Mouse (Mus musculus) heart, embryonic 11.5 days (tissue): Measurements from ENCODE around the gene Sla2. TPM values are rescaled to one million over a fixed set of nuclear protein-coding genes. Genes with fewer than 3 reads are reported as not detected.
"Not testable (repeated sequence)": the region's sequence is repeated elsewhere in the genome, so short reads cannot be mapped to it uniquely, and the experiment has no call there.

Experiments used
- ATAC-seq: fragments of 200-750 bp; cut with Nextera tagmentation; replicated peaks from 2 replicates; pipeline ENCODE4 v1.8.0; 2017; ENCODE audit warnings: moderate library complexity; ENCODE audit not compliant: insufficient number of reproducible peaks, low FRiP score, low TSS enrichment
- H3K27ac ChIP-seq: fragments of 300-500 bp; sonication (generic); 2 replicates; pipeline ENCODE4 v1.5.1; 2014; ENCODE audit warnings: mild to moderate bottlenecking, low read depth, low read length
- H3K27me3 ChIP-seq: fragments of 300-500 bp; sonication (generic); 2 replicates; pipeline ENCODE4 v1.6.1; 2014; ENCODE audit warnings: mild to moderate bottlenecking, low read length, mixed read lengths; ENCODE audit not compliant: control insufficient read depth, insufficient read depth
- H3K36me3 ChIP-seq: fragments of 300-500 bp; sonication (generic); 2 replicates; pipeline ENCODE4 v1.6.1; 2014; ENCODE audit warnings: mild to moderate bottlenecking, low read length, moderate library complexity, mixed read lengths; ENCODE audit not compliant: control insufficient read depth, insufficient read depth
- H3K4me1 ChIP-seq: fragments of 300-500 bp; sonication (generic); 2 replicates; pipeline ENCODE4 v1.6.1; 2014; ENCODE audit warnings: low read length; ENCODE audit not compliant: control insufficient read depth, insufficient read depth
- H3K4me2 ChIP-seq: fragments of 300-500 bp; sonication (generic); 2 replicates; pipeline ENCODE4 v1.6.1; 2014; ENCODE audit warnings: mild to moderate bottlenecking, moderate library complexity
- H3K4me3 ChIP-seq: fragments of 300-500 bp; sonication (generic); 2 replicates; pipeline ENCODE4 v1.5.1; 2014; ENCODE audit warnings: low read depth, low read length
- H3K9ac ChIP-seq: fragments of 300-500 bp; sonication (generic); 2 replicates; pipeline ENCODE4 v1.6.1; 2014; ENCODE audit warnings: mild to moderate bottlenecking, low read depth, low read length, moderate library complexity
- H3K9me3 ChIP-seq: fragments of 300-500 bp; sonication (generic); replicated peaks from 2 replicates; pipeline ENCODE4 v1.6.1; 2016; ENCODE audit warnings: low read length; ENCODE audit not compliant: control insufficient read depth
- WGBS: fragments of 180-500 bp; shearing (Covaris S2); extraction: QIAGEN DNeasy Blood & Tissue Kit; methylation state at CpG from one replicate; pipeline ENCODE4 v1.1.7; 2014; ENCODE audit not compliant: insufficient replicate concordance; 5-methylcytosine and 5-hydroxymethylcytosine counted together
- polyA plus RNA-seq: library from polyadenylated mRNA; unstranded; fragments of >200 nt; fragmentation: Nextera tagmentation; extraction: Ambion mirVana; gene quantifications from 2 replicates; pipeline ENCODE4 v1.2.1, GENCODE M21; 2014

Gene Sla2
- polyA plus RNA-seq = 1.0 and 1.1 TPM in 2 replicates

- H3K4me1 ChIP-seq = peaks cover 5% of the 10 kb centered on the region; the same call in 1 of the 2 replicates
- H3K27ac ChIP-seq = no peak within 1 kb of the TSS
- no peak within 1 kb of the TSS for H3K9ac ChIP-seq
- peaks cover 1% of the 10 kb centered on the region; the same call in 1 of the 2 replicates for H3K27me3 ChIP-seq
- H3K4me2 ChIP-seq = no peak within 1 kb of the TSS
- no peak for ATAC-seq
- H3K36me3 ChIP-seq = no peaks in the 10 kb centered on the region
- H3K4me3 ChIP-seq = no peak within 1 kb of the TSS
- WGBS = 55% methylated on average over 6 of the region's 6 CpGs
- no peaks in the 10 kb centered on the region for H3K9me3 ChIP-seq
Observed at GRCm38 (mm10) chr2:156887017-156887416, at the start of gene Sla2. Sla2 (minus strand) TSS chr2:156887192.

DNA sequence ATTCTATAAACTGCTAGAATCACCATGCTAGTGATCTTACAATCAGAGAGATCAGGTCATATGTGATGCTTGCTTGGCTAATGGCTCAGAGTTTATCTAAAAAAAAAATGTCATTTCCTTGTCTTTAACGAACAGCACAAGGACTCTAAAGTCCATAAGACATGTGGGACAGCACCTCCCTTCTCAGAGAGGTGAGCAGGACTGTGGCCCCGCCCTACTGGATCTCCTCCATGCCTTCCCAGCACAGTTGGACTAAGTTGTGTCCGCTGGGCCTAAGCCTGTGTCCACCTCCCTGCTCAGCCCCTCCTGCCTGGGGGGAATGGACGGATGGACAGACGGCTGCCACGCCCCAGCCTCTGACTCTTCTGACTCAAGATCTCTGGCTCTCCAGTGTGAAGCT is 48.0 kb upstream of the Sla2 start:
- no peak overlapping the region for H3K4me2 ChIP-seq
- no peak overlapping the region for H3K4me3 ChIP-seq
- H3K36me3 ChIP-seq = peaks cover 5% of the 10 kb centered on the region
- no peaks in the 10 kb centered on the region for H3K9me3 ChIP-seq
- WGBS = 85% methylated on average over 6 of the region's 6 CpGs
- no peak for ATAC-seq
- no peaks in the 10 kb centered on the region for H3K27me3 ChIP-seq
- H3K9ac ChIP-seq = no peak overlapping the region
- no peak overlapping the region for H3K27ac ChIP-seq
- H3K4me1 ChIP-seq = no peaks in the 10 kb centered on the region

DNA sequence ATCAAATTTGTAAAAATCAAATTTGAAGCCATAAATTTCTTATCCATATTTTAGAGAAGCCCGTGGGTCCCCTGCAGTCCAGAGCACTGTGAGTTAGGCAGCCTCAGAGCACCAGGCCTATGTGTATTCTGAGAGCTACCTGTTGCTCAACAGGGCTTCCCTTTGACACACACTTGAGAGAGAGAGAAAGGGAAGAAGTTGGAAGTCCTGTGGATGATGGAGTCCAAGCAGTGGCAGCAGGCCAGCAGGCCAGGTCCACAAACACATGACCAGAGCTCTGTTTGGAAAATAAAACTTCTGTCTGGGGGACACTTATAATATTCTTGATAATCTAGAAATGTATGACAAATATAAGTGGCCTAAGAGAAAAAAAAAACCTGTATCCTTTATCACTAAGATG is 46.4 kb upstream of the Sla2 start:
- peaks cover 5% of the 10 kb centered on the region for H3K36me3 ChIP-seq
- no peaks in the 10 kb centered on the region for H3K4me1 ChIP-seq
- H3K27me3 ChIP-seq = no peaks in the 10 kb centered on the region
- H3K4me3 ChIP-seq = no peak overlapping the region
- no peak overlapping the region for H3K9ac ChIP-seq
- WGBS = 87% methylated on average over 1 of the region's 1 CpGs
- H3K9me3 ChIP-seq = no peaks in the 10 kb centered on the region
- ATAC-seq = no peak
- H3K27ac ChIP-seq = no peak overlapping the region
- H3K4me2 ChIP-seq = no peak overlapping the region

GRCm38 (mm10) chr2:156931421-156931820 is 44.4 kb upstream of the Sla2 start:
- H3K9me3 ChIP-seq = no peaks in the 10 kb centered on the region
- H3K4me3 ChIP-seq = no peak overlapping the region
- no peak overlapping the region for H3K4me2 ChIP-seq
- H3K9ac ChIP-seq = no peak overlapping the region
- no peaks in the 10 kb centered on the region; the same call in 1 of the 2 replicates for H3K4me1 ChIP-seq
- no peak overlapping the region for H3K27ac ChIP-seq
- no peak for ATAC-seq
- H3K36me3 ChIP-seq = peaks cover 5% of the 10 kb centered on the region
- H3K27me3 ChIP-seq = no peaks in the 10 kb centered on the region
- WGBS = 89% methylated on average over 2 of the region's 2 CpGs

GRCm38 (mm10) chr2:156930549-156930948 is 43.6 kb upstream of the Sla2 start:
- H3K4me3 ChIP-seq = no peak overlapping the region
- H3K9me3 ChIP-seq = no peaks in the 10 kb centered on the region
- no peak overlapping the region for H3K4me2 ChIP-seq
- no peak overlapping the region for H3K27ac ChIP-seq
- peaks cover 5% of the 10 kb centered on the region for H3K36me3 ChIP-seq
- no peak for ATAC-seq
- 86% methylated on average over 6 of the region's 6 CpGs for WGBS
- no peak overlapping the region for H3K9ac ChIP-seq
- H3K27me3 ChIP-seq = no peaks in the 10 kb centered on the region
- H3K4me1 ChIP-seq = no peaks in the 10 kb centered on the region; the same call in 1 of the 2 replicates

- no peak for ATAC-seq
- no peaks in the 10 kb centered on the region; the same call in 1 of the 2 replicates for H3K4me1 ChIP-seq
- no peaks in the 10 kb centered on the region for H3K27me3 ChIP-seq
- H3K9ac ChIP-seq = no peak overlapping the region
- H3K4me3 ChIP-seq = no peak overlapping the region
- WGBS = 62% methylated on average over 11 of the region's 11 CpGs
- no peaks in the 10 kb centered on the region for H3K9me3 ChIP-seq
- H3K4me2 ChIP-seq = no peak overlapping the region
- H3K36me3 ChIP-seq = peaks cover 5% of the 10 kb centered on the region
- no peak overlapping the region for H3K27ac ChIP-seq
Observed at GRCm38 (mm10) chr2:156929519-156930120, 42.6 kb upstream of the Sla2 start.

GRCm38 (mm10) chr2:156928606-156929005 is 41.6 kb upstream of the Sla2 start:
- WGBS = 90% methylated on average over 6 of the region's 6 CpGs
- Histone ChIP-seq H3K36me3 (peaks cover 5% of the 10 kb centered on the region), H3K9me3 (no peaks in the 10 kb centered on the region)

DNA sequence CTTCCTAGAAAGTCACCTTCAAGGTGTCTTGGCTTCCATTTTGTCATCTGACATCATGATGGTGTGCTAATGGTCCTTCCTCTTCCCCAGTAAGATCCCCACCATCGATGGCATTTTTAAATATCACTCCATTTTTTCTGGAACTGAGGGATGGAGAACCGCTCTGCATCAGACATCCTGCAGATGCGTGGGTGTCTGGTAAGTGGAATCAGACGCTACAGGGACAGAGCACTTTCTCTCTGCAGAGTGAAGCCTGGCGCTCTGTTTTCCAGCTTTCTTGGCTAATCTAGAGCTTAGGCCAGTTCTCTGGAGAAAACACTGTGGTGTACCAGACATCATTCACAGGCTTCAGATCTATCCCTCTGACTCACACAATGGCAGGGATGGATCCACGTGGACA is 40.7 kb upstream of the Sla2 start:
- H3K9me3 ChIP-seq = no peaks in the 10 kb centered on the region
- H3K27ac ChIP-seq = no peak overlapping the region
- H3K4me2 ChIP-seq = no peak overlapping the region
- no peaks in the 10 kb centered on the region for H3K27me3 ChIP-seq
- peaks cover 3% of the 10 kb centered on the region; the same call in 1 of the 2 replicates for H3K4me1 ChIP-seq
- peaks cover 5% of the 10 kb centered on the region for H3K36me3 ChIP-seq
- no peak overlapping the region for H3K4me3 ChIP-seq
- no peak overlapping the region for H3K9ac ChIP-seq
- WGBS = 84% methylated on average over 6 of the region's 6 CpGs
- ATAC-seq = no peak

More at GRCm38 (mm10) chr2:156928606-156929005, 41.6 kb upstream of the Sla2 start:
- H3K4me1 ChIP-seq = peaks cover 3% of the 10 kb centered on the region; the same call in 1 of the 2 replicates
- H3K4me3 ChIP-seq = no peak overlapping the region
- no peak for ATAC-seq
- H3K27me3 ChIP-seq = no peaks in the 10 kb centered on the region
- no peak overlapping the region for H3K9ac ChIP-seq
- no peak overlapping the region for H3K4me2 ChIP-seq
- no peak overlapping the region for H3K27ac ChIP-seq

GRCm38 (mm10) chr2:156925611-156926010 is 38.6 kb upstream of the Sla2 start:
- H3K36me3 ChIP-seq, H3K27ac ChIP-seq, H3K27me3 ChIP-seq, H3K9me3 ChIP-seq, H3K4me3 ChIP-seq, H3K4me2 ChIP-seq, H3K9ac ChIP-seq, H3K4me1 ChIP-seq, ATAC-seq: not testable (repeated sequence)
- 88% methylated on average over 3 of the region's 3 CpGs for WGBS
